Mouse (Mus musculus): ENCODE measurements around the gene Vmn1r36.

Gene Vmn1r36

DNA sequence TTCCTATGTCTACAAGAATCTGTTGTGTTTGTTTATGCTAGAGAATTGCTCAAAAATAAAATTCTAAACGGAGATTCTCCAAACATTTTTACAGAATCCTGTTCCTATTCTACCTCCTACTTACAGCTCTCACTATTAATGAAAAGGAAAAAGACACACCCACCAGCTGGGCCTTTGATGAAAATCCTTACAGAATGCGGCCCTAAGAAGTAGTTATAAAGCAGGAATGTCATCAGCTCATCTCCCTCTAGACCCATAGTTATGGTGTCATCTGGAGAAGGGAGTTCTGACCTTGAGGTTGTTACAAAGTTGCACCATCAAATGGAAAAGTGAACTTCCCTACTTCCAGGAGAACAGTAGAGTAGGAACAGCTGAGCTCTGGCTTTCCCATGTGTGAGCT lies at the start of gene Vmn1r36:
TSS of gene Vmn1r36 (minus strand) at position 101 of the 400 bp plus-strand sequence.
- WGBS = 64% methylated on average over 2 of the region's 2 CpGs

DNA sequence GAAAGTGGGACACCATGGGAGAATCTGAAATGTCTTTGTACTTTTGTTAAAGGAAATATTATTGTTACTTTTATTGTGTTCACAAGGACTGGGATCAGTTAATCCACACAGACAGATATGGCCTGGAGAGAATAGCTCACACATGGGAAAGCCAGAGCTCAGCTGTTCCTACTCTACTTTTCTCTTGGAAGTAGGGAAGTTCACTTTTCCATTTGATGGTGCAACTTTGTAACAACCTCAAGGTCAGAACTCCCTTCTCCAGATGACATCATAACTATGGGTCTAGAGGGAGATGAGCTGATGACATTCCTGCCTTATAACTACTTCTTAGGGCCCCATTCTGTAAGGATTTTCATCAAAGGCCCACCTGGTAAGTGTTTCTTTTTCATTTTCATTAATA lies 10.1 kb upstream of the Vmn1r36 start, which contains the start of gene Vmn1r37:
TSS of gene Vmn1r37 (plus strand) at position 301 of the 400 bp plus-strand sequence.

DNA sequence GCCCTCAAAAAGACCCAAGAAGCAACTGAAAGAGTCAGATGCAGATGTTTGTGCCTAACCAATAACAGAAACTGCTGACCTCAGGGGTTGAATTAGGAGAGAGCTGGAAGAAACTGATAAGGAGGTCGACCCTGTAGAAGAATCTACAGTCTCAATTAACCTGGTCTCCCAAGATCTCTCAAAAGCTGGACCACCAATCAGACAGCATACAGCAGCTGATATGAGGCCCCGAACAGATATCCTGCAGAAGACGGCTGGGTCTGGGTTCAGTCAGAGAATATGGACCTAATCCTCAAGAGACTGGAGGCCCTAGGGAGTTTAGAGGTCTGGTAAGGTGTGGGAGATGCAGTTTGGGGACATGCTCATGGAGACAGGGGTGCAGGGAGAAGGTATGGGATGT lies 5.1 kb downstream of the Vmn1r36 start:
- 87% methylated on average over 3 of the region's 3 CpGs for WGBS

DNA sequence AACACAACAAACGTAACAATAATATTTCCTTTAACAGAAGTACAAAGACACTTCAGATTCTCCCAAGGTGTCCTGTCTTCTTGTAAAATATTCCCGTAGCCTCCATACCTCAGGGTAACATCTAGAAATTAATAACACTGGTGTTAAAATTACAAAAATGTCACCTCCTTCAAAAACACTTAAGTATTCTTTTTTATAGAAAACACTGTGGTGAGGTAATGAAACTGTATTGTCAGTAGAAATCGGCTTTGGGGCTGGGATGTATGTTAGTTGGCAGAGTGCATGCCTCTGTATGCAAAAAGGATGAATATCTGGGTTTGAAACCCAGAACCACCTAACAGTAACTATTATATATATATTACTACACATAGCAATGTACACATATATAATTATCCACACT lies 33.2 kb downstream of the Vmn1r36 start, which contains the start of gene Vmn1r35:
TSS of gene Vmn1r35 (minus strand) at position 101 of the 400 bp plus-strand sequence.
- WGBS = 81% methylated on average over 3 of the region's 3 CpGs
